Mouse (Mus musculus) testis, adult 2 months (tissue): Measurements from ENCODE around the gene Lrrc20.

Experiments used
- CTCF ChIP-seq: fragments of 200-500 bp; IDR thresholded peaks from 2 replicates; pipeline ENCODE4 v1.5.1; 2012; ENCODE audit warnings: low read depth, mild to moderate bottlenecking, inconsistent platforms, low read length, moderate library complexity; ENCODE audit not compliant: control insufficient read depth, insufficient read depth, insufficient replicate concordance
- POLR2A ChIP-seq: fragments of 200-500 bp; IDR thresholded peaks from 2 replicates; pipeline ENCODE4 v1.6.1; 2012; ENCODE audit warnings: low read depth, mild to moderate bottlenecking, inconsistent platforms, low read length, moderate library complexity; ENCODE audit not compliant: control insufficient read depth

DNA sequence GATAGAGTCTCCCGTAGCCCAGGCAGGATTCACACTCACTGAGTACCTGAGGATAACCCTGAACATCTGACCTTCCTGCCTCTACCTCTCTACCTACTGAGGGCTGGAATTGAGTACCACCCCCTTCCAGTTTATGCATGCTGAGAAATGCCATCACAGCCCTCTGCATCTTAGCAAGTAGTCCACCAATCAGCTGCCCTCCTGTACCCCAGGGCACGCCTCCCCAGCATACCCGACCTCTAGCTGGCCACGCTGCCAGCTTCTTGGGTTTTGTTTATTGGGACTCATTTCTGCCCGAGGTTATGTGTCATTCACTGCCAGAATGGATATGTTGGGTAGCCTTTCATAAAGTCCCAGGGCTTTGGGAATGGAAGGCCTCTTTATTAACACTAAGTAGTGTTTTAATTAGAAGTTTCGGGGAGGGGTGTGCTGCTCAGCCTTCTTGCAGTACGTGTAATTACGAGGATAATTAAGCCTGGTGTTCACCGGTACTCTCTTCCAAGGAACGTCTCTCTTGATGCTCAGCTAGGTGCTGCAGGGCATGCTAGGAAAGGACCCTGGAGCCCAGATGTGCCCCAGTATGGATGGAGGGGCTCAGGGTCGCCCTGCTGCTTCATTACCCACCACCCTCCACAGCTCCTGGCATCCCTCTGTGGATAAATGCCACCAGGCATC lies 36.8 kb downstream of the Lrrc20 start:
- TF ChIP-seq CTCF, result no peak
- no peak for TF ChIP-seq POLR2A
